Mouse (Mus musculus) small intestine, adult 2 months (tissue): Measurements from ENCODE around the gene Ric3.

Experiments
- CTCF ChIP-seq: fragments of 200-500 bp; IDR thresholded peaks from 2 replicates; pipeline ENCODE4 v1.5.1; 2012; ENCODE audit warnings: low read depth, mild to moderate bottlenecking, control low read depth, inconsistent platforms, low read length, moderate library complexity, mixed read lengths; ENCODE audit not compliant: insufficient replicate concordance, insufficient read length; ENCODE audit errors: extremely low read depth
- POLR2A ChIP-seq: fragments of 200-500 bp; IDR thresholded peaks from 2 replicates; pipeline ENCODE4 v1.6.1; 2012; ENCODE audit warnings: low read depth, mild to moderate bottlenecking, control low read depth, inconsistent platforms, low read length, moderate library complexity

GRCm38 (mm10) chr7:109011596-109012180 is 71.4 kb downstream of the Ric3 start:
- TF ChIP-seq CTCF = no peak
- TF ChIP-seq POLR2A = no peak
